Mouse (Mus musculus) embryo, embryonic 11 days (tissue): ENCODE data around the gene Prr15.

Experiments used
- DNase-seq: peaks from one replicate; pipeline ENCODE4 v3.0.0-alpha.2; 2015

Prr15 gene

GRCm38 (mm10) chr6:54325246-54325885 lies at the start of gene Prr15:
TSS of gene Prr15 (plus strand) at chr6:54325835.
- DNase-seq = no peak

GRCm38 (mm10) chr6:54277234-54277633 lies 48.4 kb upstream of the Prr15 start:
- DNase-seq = no peak

- no peak for DNase-seq
These were observed 47.8 kb upstream of the Prr15 start for GRCm38 (mm10) chr6:54277828-54278227.

DNA sequence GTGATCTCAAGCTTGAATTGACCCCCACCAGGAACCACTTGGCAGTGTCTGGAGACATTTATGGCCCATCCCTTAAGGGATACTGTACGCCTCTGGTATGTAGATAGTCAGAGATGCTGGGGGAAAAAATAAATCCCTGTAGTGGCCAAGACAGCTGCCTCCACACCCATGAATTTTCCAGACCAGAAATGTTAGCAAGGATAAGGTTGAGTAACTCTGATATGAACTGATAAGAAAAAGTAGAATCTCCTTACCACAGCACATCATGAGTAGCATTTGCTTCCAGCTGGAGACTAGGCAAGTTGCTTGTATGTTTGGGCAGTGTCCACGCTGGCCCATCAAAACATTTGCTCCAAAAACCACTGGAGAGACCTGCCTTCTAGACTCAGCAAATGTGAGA lies 47.0 kb upstream of the Prr15 start:
- no peak for DNase-seq

GRCm38 (mm10) chr6:54279391-54279790 lies 46.2 kb upstream of the Prr15 start:
- peak; percentile 38 for DNase-seq

GRCm38 (mm10) chr6:54280248-54280647 lies 45.4 kb upstream of the Prr15 start:
- DNase-seq = no peak

DNA sequence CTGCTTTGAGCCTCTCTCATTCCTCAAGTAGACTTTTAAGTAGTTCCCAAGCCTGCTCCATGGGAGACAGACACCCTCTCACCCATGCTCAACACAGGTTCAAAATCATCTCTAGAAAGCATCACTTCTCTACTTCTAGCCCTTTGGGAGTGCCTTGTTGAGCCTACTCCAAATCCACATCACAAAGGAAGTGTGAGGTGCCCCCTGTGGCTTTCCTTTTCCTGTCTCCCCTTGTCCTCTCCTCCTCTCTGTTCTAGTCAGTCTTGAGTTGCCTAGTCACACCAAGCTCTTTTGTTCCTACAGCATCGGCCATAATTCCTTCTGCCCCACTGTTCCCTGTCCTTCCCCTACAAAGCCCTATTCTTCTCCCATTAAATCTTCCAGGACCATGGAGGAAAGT lies 42.3 kb upstream of the Prr15 start:
- DNase-seq = no peak

- no peak for DNase-seq
These were observed 41.4 kb upstream of the Prr15 start for GRCm38 (mm10) chr6:54284167-54284711.

DNA sequence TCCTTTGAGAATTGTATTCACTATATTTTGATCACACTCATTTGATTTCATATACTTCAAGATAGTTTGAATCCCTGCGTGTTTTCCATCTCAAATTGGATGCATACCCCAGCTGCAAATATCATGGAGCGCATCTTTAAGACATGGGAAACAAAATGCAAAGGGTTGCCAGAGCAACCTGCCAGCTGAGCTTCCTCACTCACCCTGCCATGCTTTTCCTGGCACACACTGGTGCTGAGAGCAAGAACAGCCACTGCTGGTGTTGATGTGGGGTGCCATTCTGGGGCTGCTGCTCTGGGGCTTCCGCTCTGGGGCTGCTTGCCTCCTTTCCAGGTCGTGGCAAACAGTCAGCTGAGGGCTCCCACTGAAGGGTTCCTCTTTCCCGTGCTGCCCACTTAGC lies 38.8 kb upstream of the Prr15 start:
- no peak for DNase-seq

GRCm38 (mm10) chr6:54289774-54290500 lies 35.7 kb upstream of the Prr15 start:
- DNase-seq = no peak

- DNase-seq = no peak
These were observed 28.4 kb upstream of the Prr15 start for GRCm38 (mm10) chr6:54297231-54297630.

- no peak for DNase-seq
These were observed 26.2 kb upstream of the Prr15 start for GRCm38 (mm10) chr6:54299417-54299816.

DNA sequence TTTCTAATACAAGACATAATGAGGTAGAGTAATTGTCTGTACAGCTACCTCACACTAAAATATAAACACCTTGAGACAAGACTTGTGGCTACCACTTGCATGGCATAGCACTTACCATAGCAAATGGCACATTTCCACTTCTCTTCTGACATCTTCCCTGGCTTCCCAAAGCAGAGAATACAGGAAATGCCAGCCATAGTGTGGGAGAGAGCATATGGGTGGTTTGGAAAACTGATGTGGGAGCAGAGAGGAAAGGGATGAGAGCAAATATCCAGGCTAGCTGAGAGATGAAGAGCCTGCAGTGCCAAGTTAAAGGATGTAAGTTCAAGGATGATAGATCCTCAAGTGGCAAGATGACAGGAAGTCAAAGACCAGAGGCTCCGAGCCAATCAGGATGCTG lies 19.9 kb upstream of the Prr15 start:
- no peak for DNase-seq

DNA sequence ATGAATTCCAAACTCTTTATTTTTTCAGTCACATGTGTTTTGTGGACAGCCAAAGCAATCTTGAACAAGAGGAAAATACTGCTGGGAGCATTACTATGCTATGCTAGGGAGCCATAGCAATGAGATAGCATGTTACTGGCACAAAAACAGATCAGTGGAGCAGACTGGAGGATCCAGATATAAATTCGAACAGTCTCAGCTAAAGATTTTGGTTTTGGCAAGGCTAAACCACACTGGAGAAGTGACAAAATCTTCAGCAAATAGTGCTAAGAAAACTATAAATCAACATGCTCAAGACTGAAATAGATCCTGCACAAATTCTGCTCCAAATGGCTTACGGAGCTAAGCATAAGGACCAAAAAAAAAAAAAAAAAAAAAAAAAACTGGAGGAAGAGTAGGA lies 12.6 kb upstream of the Prr15 start:
- DNase-seq = no peak

DNA sequence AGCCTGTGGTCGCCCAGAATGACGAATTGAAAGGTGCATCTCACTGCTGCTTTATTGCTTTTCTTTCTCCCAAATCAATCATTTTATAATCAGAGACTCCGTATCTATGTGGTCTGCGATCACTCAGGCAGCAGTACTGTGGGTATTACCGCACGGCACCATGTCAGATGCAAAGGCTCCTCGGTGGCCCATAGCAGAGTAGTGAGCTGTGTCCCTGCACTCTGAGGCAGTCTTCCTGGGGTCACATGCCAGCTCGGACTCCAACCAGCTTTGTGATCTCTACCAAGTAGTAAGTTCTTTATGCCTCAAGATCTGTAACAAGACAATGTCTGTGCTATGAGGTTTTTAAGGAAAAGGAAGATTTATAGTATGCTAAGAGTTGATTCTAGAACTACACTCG lies 7.0 kb upstream of the Prr15 start:
- no peak for DNase-seq

- no peak for DNase-seq
These were observed 6.4 kb upstream of the Prr15 start for GRCm38 (mm10) chr6:54319198-54319597.

DNA sequence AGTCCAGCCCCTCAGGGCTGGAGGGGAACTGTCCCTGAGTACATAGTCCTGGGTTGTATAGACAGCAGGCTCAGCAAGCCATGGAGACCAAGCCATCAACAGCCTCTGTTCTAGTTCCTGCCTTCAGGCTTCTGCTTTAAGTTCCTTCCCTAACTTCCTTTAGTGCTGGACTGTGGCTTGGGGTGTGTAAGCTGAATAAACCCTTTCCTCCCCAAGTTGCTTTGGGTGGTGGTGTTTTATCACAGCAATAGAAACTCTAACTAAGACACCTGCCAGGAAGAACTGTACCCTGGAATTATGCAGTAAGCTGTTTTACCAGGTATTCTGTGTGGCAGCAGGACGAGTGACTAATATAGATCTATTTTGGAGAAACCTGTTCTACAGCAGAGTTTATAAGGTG lies 5.4 kb upstream of the Prr15 start:
- no peak for DNase-seq

DNA sequence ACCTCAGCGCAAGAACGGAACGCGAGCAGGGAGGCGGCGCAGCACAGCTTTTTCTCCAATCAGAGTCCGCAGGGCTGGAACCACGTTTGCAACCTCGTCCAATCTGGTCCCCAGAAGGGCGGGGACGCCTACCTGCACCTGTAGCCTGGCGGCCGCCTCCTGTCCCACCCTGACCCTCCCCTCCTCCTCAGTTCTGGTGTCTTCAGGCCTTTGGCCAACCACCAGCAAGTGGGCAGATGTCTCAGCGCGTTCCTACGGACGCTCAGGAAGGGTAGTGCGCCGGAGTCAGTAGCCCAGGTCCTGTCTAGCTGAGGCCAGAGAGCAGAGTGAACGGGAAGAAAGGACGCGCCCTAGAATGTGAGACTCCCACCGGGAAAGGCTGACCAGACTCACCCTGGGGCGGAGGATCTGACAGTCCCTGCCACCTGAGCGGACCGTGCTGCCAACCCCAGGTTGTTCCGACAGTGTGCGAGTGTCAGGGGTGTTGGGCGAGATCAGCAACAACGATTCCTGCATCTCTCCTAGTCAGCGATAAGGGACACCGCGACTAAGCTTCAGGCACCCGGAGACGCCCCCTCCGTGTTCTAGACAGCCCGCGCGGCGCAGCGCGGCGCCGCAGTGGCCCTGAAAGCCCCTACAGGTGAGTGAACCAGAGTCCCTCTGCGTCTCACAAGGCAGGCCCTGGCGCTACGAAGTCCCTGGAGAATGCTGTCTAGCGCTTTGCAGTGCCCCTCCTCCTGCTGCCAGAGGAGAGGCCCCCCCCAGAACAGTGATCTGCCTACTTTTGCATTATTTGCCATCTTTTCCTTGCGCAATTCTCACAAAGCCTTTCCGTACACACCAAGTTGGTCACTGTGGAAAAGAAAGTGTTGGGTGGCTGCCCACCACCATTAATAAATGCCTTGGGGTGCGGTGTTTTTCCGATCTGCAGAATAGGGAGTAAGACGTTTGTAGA lies 1.3 kb downstream of the Prr15 start:
- peak; percentile 76 for DNase-seq

GRCm38 (mm10) chr6:54327626-54328003 lies 2.0 kb downstream of the Prr15 start:
- peak; percentile 67 for DNase-seq

DNA sequence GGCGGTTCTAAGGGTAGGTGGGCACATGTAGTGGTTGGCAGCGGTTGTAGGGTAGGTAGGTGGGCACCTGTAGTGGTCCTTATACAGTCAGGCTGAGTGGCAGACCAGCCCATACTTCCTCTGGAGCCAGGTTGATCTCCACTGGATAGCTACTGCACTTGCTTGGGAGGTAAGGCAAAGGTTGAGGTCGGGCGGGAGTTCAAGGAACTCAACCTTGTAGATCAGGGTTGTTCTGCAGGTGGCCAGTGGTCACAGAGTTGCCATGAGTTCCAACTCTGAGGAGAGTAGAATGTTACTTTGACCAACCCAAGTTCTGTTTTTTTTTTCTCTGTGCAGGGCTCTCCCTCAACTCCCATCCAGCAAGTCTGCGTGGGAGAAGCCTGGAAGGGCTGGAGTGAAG lies 3.1 kb downstream of the Prr15 start:
- DNase-seq = no peak

DNA sequence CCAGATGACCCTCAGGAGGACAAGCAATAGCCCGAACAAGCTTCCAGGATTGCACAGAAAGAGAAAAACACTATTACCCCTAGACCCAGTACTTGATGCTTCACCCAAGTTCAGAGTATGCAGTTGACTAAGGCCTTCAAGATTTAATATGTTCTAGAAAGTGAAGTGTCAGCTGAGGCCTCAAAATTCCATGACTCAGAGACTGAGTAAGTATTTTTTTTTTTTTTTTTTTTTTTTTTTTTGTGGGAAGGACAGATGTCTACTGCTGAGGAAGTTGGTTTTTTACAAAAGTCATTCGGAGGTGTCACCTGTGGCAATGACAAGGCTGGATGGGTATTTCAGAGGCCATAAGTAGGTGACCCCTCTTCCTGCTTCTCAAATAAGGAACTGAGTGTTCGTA lies 4.0 kb downstream of the Prr15 start:
- DNase-seq = no peak

GRCm38 (mm10) chr6:54330166-54330565 lies 4.5 kb downstream of the Prr15 start:
- DNase-seq = no peak

DNA sequence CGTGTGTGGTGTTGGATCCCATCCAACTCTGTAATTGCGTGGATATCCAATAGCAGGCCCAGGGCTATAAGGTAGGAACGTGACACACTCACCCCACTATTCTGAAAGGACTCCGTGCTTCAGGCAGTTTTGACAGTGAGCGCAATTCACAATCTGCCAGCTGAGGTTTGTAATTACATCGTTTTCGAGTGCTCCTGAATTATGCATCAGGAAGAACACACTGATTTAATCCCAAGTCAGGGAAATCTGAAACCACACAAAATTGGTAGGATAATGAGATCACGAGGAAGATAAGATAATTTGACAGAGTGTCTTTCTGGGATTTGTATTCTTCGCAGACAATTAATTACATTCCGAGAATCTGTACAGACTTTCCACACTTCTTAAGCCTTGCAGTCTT lies 6.1 kb downstream of the Prr15 start:
- DNase-seq = peak; percentile 43
